Mouse (Mus musculus): ENCODE measurements around the gene Plxna1. TPM values are rescaled to one million over a fixed set of nuclear protein-coding genes. Genes with fewer than 3 reads are reported as not detected.

The Plxna1 gene
- polyA plus RNA-seq, 1 experiment from 2014 or later: 19.9 TPM

DNA sequence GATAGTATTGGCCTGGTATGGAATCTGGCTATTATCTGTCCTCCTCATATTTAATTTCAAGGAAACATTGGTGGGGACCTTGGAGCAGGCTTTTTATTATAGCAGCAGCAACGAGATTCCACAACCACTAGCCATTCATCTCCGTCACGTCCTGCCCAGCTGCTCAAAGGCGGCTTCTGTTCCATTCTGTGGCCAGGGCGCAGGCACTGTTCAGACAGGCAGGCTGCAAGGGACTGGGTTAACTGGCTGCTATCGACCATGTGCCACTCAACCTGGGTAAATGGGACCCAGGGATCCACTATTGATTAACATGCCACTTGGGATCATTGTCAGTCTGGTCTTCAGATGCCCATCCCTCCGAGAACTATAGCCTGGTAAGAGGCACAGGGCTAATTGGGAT is 27.4 kb upstream of the Plxna1 start:
- no peak overlapping the region for H3K4me3 ChIP-seq (replicated peaks)
- H3K9me3 ChIP-seq: no peaks in the 10 kb centered on the region
- H3K9ac ChIP-seq: no peak overlapping the region
- no peaks in the 10 kb centered on the region for H3K36me3 ChIP-seq
- 62% methylated on average over 7 of the region's 7 CpGs for WGBS
- ATAC-seq (ENCODE audit: insufficient read depth, low FRiP score, low read depth): no peak
- no peaks in the 10 kb centered on the region for H3K4me1 ChIP-seq
- H3K4me2 ChIP-seq: no peak overlapping the region
- no peaks in the 10 kb centered on the region for H3K27me3 ChIP-seq (replicated peaks)
- H3K27ac ChIP-seq: no peak overlapping the region

DNA sequence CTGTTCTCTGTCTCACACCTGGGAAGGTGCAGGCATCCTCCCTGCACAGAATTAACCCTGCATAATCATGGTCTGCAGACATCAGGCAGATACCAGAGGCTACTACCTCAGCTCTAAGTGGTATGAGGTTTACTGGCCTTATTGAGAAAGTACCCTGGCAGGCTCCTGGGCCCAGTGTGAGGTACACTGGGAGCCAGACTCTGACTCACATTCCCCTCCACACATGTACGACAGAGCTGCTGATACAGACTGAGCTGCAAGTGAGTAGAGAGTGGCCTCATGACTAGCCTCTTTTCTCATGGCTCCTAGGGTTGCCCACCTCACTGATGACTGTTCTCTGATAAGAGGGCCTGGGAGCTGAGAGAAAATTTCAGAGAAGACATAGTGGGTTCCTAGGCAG is 24.5 kb upstream of the Plxna1 start:
- 60% methylated on average over 1 of the region's 1 CpGs for WGBS
- Histone ChIP-seq H3K27ac (no peak overlapping the region), H3K4me2 (no peak overlapping the region), H3K4me3 (replicated peaks) (no peak overlapping the region), H3K36me3 (no peaks in the 10 kb centered on the region), H3K9ac (no peak overlapping the region), H3K27me3 (replicated peaks) (no peaks in the 10 kb centered on the region), H3K9me3 (no peaks in the 10 kb centered on the region), H3K4me1 (no peaks in the 10 kb centered on the region)
- ATAC-seq (ENCODE audit: insufficient read depth, low FRiP score, low read depth): no peak

DNA sequence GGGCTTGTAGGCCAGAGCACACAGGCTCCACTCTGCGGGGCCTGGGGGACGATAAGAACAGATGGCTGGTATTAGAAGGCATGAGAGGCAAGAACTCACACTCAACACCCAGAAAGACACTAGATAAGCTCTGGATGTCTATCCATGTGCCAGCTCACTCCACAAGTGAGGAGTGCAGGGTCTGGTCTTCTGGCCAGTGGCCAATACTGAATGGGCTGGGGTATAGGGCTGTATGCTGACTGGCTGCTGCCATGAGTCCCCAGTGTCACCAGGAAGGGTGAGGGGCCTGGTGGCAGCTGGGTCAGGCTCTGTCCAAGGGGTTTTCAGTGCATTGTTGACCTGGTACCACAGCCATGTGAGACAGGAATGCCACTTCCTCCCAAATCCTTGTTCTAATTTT is 22.3 kb upstream of the Plxna1 start:
- Histone ChIP-seq H3K27me3 (replicated peaks) (no peaks in the 10 kb centered on the region), H3K4me3 (replicated peaks) (no peak overlapping the region), H3K4me2 (no peak overlapping the region), H3K9me3 (no peaks in the 10 kb centered on the region), H3K27ac (no peak overlapping the region), H3K36me3 (no peaks in the 10 kb centered on the region), H3K4me1 (no peaks in the 10 kb centered on the region), H3K9ac (no peak overlapping the region)
- WGBS: 85% methylated on average over 2 of the region's 2 CpGs
- no peak for ATAC-seq (ENCODE audit: insufficient read depth, low FRiP score, low read depth)

DNA sequence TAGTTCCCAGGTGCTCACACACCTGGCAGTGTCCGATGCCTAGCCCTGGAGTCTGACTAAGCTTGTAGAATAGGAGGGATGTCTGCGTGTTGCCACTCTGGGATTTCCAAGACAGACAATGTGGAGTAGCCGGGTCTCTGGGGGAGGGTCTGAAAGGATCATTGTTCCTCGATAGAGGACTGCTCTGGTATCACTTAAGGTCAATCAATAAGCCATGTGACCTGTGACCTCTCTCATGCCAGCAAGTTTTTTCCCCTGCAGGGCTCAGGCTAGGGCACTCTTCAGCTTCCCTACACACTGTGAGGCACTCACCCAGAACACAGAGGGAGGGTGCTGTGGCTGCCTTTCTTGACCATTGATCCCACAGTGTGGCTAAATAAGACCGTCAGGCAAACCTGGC is 19.4 kb upstream of the Plxna1 start:
- ATAC-seq (ENCODE audit: insufficient read depth, low FRiP score, low read depth): no peak
- WGBS: 61% methylated on average over 5 of the region's 5 CpGs
- H3K27me3 ChIP-seq (replicated peaks): no peaks in the 10 kb centered on the region
- H3K4me3 ChIP-seq (replicated peaks): no peak overlapping the region
- H3K4me1 ChIP-seq: no peaks in the 10 kb centered on the region
- no peak overlapping the region for H3K9ac ChIP-seq
- H3K4me2 ChIP-seq: no peak overlapping the region
- H3K9me3 ChIP-seq: no peaks in the 10 kb centered on the region
- no peak overlapping the region for H3K27ac ChIP-seq
- H3K36me3 ChIP-seq: no peaks in the 10 kb centered on the region

DNA sequence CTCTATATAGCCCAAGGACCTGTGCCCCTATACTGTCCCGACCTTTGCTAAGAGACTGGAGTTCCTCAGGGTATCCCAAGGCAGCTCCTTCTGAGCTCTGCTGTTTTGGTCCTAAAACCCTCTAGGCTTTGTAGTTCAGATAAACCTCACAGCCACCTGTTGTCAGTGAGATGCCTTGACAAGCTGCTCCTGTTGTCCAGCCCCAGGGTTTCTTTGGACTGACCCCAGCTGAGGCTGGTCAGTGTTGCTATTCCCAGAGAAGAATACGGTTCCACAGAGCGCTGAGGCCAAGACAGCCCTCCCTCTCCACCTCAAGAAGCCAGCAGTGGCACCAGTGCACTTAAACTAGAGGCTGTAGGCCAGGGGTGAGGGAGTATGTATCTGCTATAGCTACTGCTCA is 18.8 kb upstream of the Plxna1 start:
- no peaks in the 10 kb centered on the region for H3K36me3 ChIP-seq
- no peak overlapping the region for H3K4me2 ChIP-seq
- no peak overlapping the region for H3K9ac ChIP-seq
- ATAC-seq (ENCODE audit: insufficient read depth, low FRiP score, low read depth): no peak
- no peak overlapping the region for H3K4me3 ChIP-seq (replicated peaks)
- H3K27me3 ChIP-seq (replicated peaks): no peaks in the 10 kb centered on the region
- 57% methylated on average over 3 of the region's 3 CpGs for WGBS
- H3K9me3 ChIP-seq: no peaks in the 10 kb centered on the region
- no peaks in the 10 kb centered on the region for H3K4me1 ChIP-seq
- no peak overlapping the region for H3K27ac ChIP-seq

DNA sequence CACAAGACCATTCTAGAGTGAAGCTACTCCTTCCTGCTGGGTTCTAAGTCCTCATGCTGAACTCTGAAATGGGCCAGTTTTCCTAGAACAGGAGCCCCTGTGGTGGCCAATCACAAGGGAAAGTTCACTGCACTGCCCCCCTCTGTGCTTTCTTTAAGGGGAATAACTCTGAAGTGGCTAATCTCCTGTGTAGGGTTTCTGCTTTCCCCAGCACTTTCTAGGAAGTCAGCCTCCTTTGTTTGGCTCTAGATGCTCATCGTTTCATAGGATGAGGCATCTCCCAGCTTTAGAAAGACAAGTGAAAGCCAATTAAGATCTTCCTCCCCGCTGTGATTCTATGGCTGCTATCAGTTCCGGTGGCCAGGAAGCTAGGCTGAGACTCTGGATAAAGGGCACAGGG is 18.3 kb upstream of the Plxna1 start:
- Histone ChIP-seq H3K27me3 (replicated peaks) (no peaks in the 10 kb centered on the region), H3K4me1 (no peaks in the 10 kb centered on the region), H3K36me3 (no peaks in the 10 kb centered on the region), H3K9me3 (no peaks in the 10 kb centered on the region), H3K27ac (no peak overlapping the region), H3K4me2 (no peak overlapping the region), H3K9ac (no peak overlapping the region), H3K4me3 (replicated peaks) (no peak overlapping the region)
- no peak for ATAC-seq (ENCODE audit: insufficient read depth, low FRiP score, low read depth)
- 52% methylated on average over 3 of the region's 3 CpGs for WGBS

DNA sequence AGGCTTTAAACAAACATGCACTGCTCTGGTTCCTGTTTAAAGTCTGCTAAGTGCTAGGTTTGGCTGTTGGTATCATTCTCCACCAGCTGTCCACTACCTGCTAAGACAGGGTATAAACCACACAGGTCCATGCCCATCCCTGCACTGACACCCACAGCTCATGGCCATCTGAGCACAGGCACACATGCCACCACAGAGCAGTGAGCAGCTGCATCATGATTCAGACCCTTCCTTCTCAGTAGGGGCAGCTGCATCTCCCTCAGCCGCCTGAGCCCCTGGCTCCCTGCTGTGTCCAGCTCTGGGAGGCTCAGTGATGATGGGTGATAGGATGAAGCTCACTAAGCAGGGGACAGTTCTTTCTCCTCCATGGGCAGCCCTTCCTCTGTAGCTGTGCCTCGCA is 15.8 kb upstream of the Plxna1 start:
- no peaks in the 10 kb centered on the region for H3K27me3 ChIP-seq (replicated peaks)
- ATAC-seq (ENCODE audit: insufficient read depth, low FRiP score, low read depth): no peak
- H3K4me1 ChIP-seq: no peaks in the 10 kb centered on the region
- no peaks in the 10 kb centered on the region for H3K36me3 ChIP-seq
- no peak overlapping the region for H3K4me3 ChIP-seq (replicated peaks)
- H3K9ac ChIP-seq: no peak overlapping the region
- H3K9me3 ChIP-seq: no peaks in the 10 kb centered on the region
- WGBS: 74% methylated on average over 2 of the region's 2 CpGs
- H3K27ac ChIP-seq: no peak overlapping the region
- H3K4me2 ChIP-seq: no peak overlapping the region

DNA sequence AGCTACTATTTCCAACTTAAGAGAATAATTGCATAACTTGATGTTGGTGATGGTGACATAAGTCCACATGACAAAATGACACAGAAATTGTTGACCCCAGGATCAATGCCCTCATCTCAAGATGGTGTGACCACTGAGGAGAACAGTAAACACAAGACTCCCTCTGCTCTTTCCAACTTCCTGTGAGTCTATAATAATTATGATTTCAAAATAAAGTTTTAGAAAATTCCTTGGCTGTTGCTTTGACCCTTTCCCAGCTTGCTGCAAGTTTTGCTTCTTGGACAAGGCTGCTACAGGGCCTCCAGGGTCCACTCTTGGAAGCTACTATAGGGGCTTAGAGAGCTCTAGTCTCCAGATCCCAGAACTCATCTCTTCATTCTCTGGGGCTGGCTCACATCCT is 6.4 kb upstream of the Plxna1 start:
- Histone ChIP-seq H3K27ac (no peak overlapping the region), H3K9ac (no peak overlapping the region), H3K4me3 (replicated peaks) (no peak overlapping the region), H3K27me3 (replicated peaks) (no peaks in the 10 kb centered on the region), H3K4me1 (no peaks in the 10 kb centered on the region), H3K9me3 (no peaks in the 10 kb centered on the region), H3K4me2 (no peak overlapping the region), H3K36me3 (no peaks in the 10 kb centered on the region)
- ATAC-seq (ENCODE audit: insufficient read depth, low FRiP score, low read depth): no peak

DNA sequence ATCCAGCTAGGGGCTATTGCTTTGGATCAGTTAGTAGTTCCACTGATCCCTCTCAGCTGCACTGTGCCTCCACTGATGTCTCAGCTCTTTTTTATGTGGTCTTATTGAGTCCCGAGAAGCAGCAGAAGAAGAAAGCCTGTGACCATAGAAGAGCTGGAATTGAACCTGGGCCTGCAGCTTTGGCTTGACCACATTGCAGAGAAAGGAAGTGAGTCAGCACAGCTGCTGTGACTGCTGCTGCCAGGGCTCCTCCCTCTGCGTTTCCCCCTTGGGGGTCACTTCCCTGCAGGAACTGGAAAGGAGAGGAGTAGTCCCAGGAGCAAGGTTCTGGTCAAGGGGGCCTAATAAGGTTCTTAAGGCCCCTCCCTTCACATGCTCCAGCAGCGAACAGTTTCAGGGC is 1.9 kb upstream of the Plxna1 start:
- H3K36me3 ChIP-seq: no peaks in the 10 kb centered on the region
- WGBS: 54% methylated on average over 3 of the region's 3 CpGs
- no peak overlapping the region for H3K27ac ChIP-seq
- H3K4me3 ChIP-seq (replicated peaks): no peak overlapping the region
- no peaks in the 10 kb centered on the region for H3K9me3 ChIP-seq
- no peak overlapping the region for H3K4me2 ChIP-seq
- ATAC-seq (ENCODE audit: insufficient read depth, low FRiP score, low read depth): no peak
- no peaks in the 10 kb centered on the region for H3K27me3 ChIP-seq (replicated peaks)
- H3K4me1 ChIP-seq: peaks cover 25% of the 10 kb centered on the region
- no peak overlapping the region for H3K9ac ChIP-seq

DNA sequence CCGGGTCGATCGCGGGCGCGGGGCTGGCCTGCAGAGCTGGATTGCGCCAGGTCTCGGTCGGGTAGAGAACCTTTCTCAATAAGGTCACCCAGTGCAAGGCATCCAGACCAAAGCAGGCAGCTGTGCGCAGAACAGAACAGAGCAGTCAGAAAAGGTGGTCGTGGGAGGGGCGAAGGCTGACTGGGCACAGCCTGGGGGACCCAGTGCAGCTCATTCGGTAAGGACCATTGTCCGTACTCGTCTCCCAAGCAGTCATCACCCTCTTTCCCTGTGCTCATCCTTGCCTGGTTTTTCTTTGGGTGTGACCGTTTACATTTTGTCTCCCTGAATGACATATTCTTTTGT is 659 bp upstream of the Plxna1 start:
- H3K9ac ChIP-seq: peak overlapping the region; percentile 34
- H3K27ac ChIP-seq: no peak overlapping the region
- H3K27me3 ChIP-seq (replicated peaks): no peaks in the 10 kb centered on the region
- peak overlapping the region; percentile 93 for H3K4me3 ChIP-seq (replicated peaks)
- WGBS: 7% methylated on average over 16 of the region's 16 CpGs
- no peaks in the 10 kb centered on the region for H3K36me3 ChIP-seq
- peaks cover 32% of the 10 kb centered on the region for H3K4me1 ChIP-seq
- H3K4me2 ChIP-seq: peak overlapping the region; percentile 97
- H3K9me3 ChIP-seq: no peaks in the 10 kb centered on the region
- no peak; the same call in 1 of the 2 replicates for ATAC-seq (ENCODE audit: insufficient read depth, low FRiP score, low read depth)

DNA sequence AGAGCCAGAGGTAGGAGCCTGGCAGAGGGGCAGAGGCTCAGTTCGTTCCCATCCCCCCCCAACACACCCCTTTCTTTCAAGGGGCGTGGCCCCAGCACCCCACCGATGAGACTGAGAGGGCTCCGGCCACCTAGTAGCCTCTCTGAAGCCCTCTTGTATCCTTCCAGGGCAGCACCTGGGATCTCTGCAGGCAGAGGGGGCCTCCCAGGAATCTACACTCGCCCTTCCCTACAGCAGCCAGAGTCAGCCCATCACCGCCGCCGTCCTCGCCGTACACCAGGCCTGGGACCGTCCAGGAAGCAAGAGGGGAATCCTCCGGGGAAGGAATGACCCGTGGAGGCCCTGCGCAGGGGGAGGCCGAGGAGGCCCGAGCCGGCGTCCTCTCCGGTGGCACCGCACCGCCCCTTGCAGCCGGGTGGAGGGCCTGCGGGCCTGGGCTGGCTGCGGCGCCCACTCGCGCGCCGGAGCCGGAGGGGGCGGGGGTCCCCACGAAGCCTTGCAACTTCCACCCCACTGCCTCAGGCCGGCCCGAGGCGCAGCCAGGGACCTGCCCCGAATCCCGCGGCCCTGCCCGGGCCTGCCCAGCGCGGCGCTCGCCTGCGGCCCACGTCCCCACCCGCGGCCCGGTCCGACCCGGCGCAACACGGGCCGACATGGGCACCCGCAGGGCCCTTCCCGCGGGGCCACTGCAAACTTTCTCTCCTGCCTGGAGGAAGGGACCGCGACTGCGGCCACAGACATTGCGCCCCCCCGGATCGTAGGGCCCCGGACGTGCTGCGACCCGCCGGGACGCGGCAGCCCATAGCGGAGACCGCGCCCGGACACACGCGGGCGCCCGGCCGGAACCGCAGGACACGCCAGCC is 771 bp downstream of the Plxna1 start:
- ATAC-seq (ENCODE audit: insufficient read depth, low FRiP score, low read depth): peak; percentile 28; the same call in 1 of the 2 replicates
- no peaks in the 10 kb centered on the region for H3K27me3 ChIP-seq (replicated peaks)
- H3K4me3 ChIP-seq (replicated peaks): peak overlapping the region; percentile 93
- under 1% methylated on average over 69 of the region's 80 CpGs for whole genome bisulfite sequencing
- H3K4me1 ChIP-seq: peaks cover 32% of the 10 kb centered on the region
- H3K27ac ChIP-seq: peak overlapping the region; percentile 77
- peak overlapping the region; percentile 98 for H3K9ac ChIP-seq
- 0 out of 2 replicates have a peak, but pooled peaks cover 7% of the 10 kb centered on the region for H3K36me3 ChIP-seq
- H3K4me2 ChIP-seq: peak overlapping the region; percentile 97
- H3K9me3 ChIP-seq: no peaks in the 10 kb centered on the region

DNA sequence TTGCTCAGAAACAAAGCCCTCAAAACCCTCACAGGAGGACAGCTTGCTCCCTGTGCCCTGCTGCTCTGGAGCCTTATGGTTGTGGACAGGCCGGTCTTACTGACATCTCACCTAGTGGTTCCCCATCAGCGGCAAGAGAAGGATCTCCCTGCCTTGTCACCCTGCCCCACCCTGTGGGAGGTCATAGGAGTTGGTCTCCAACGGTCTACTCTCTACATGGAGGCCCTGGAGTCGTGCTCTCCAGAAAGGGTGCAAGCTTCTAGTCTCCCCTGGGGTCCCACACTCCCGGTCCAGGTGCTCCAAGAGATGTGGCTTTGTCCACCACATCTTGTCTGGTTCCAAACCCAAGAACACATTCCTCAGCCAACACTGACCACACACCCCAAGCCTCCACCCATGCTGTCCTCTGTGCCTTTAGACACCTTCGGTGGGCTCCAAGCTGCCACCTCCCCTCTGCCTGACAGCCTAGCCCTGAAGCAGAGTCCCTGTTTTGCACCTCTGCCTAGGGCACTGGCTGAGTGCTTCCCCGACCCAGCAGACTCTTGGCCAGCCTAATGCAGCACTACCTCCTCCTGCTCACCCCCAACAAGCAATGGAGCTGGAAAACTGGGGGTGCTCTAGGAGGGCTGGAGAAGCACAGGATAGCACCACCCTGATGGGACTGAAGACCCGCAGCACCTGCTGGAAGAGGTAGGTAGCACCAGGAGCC is 1.6 kb downstream of the Plxna1 start:
- ATAC-seq (ENCODE audit: insufficient read depth, low FRiP score, low read depth): no peak
- peak overlapping the region; percentile 93 for H3K4me3 ChIP-seq (replicated peaks)
- WGBS: 48% methylated on average over 8 of the region's 8 CpGs
- H3K27ac ChIP-seq: no peak overlapping the region; the same call in 1 of the 2 replicates
- H3K9me3 ChIP-seq: no peaks in the 10 kb centered on the region
- H3K4me2 ChIP-seq: peak overlapping the region; percentile 97
- peaks cover 32% of the 10 kb centered on the region for H3K4me1 ChIP-seq
- peak overlapping the region; percentile 98; the same call in 1 of the 2 replicates for H3K9ac ChIP-seq
- 0 out of 2 replicates have a peak, but pooled peaks cover 7% of the 10 kb centered on the region for H3K36me3 ChIP-seq
- no peaks in the 10 kb centered on the region for H3K27me3 ChIP-seq (replicated peaks)
